Mouse (Mus musculus): Measurements from ENCODE around the gene Iqcf3. TPM values are rescaled to one million over a fixed set of nuclear protein-coding genes. Genes with fewer than 3 reads are reported as not detected.

Gene Iqcf3
- polyA plus RNA-seq, 1 experiment from 2014 or later, result not detected

GRCm38 (mm10) chr9:106566437-106566836 is 5.0 kb upstream of the Iqcf3 start:
- Histone ChIP-seq H3K4me1 (replicated peaks) (0 out of 2 replicates have a peak, but pooled peaks cover 3% of the 10 kb centered on the region), H3K9ac (no peak overlapping the region), H3K27ac (no peak overlapping the region), H3K36me3 (no peaks in the 10 kb centered on the region), H3K9me3 (no peaks in the 10 kb centered on the region), H3K4me2 (replicated peaks) (peak overlapping the region; percentile 26; the same call in 1 of the 2 replicates), H3K4me3 (replicated peaks) (no peak overlapping the region), H3K27me3 (replicated peaks) (no peaks in the 10 kb centered on the region)
- peak; percentile 62; the same call in 1 of the 2 replicates for ATAC-seq
- WGBS, result 45% methylated on average over 11 of the region's 11 CpGs

GRCm38 (mm10) chr9:106564025-106564424 is 2.6 kb upstream of the Iqcf3 start:
- Histone ChIP-seq H3K27ac (no peak overlapping the region), H3K36me3 (no peaks in the 10 kb centered on the region), H3K27me3 (replicated peaks) (no peaks in the 10 kb centered on the region), H3K4me1 (replicated peaks) (0 out of 2 replicates have a peak, but pooled peaks cover 3% of the 10 kb centered on the region), H3K4me2 (replicated peaks) (no peak overlapping the region), H3K4me3 (replicated peaks) (no peak overlapping the region), H3K9me3 (no peaks in the 10 kb centered on the region), H3K9ac (no peak overlapping the region)
- no peak for ATAC-seq
- WGBS, result 74% methylated on average over 8 of the region's 8 CpGs

- Histone ChIP-seq H3K36me3 (no peaks in the 10 kb centered on the region), H3K4me1 (replicated peaks) (0 out of 2 replicates have a peak, but pooled peaks cover 3% of the 10 kb centered on the region), H3K4me2 (replicated peaks) (no peak overlapping the region), H3K4me3 (replicated peaks) (no peak overlapping the region), H3K9me3 (no peaks in the 10 kb centered on the region), H3K27ac (no peak overlapping the region), H3K9ac (no peak overlapping the region), H3K27me3 (replicated peaks) (no peaks in the 10 kb centered on the region)
- ATAC-seq, result no peak
- WGBS, result 89% methylated on average over 11 of the region's 11 CpGs
Measured at GRCm38 (mm10) chr9:106562291-106562690, 860 bp upstream of the Iqcf3 start.

- no peak for ATAC-seq
- Histone ChIP-seq H3K9me3 (no peaks in the 10 kb centered on the region), H3K4me2 (replicated peaks) (no peak overlapping the region), H3K36me3 (no peaks in the 10 kb centered on the region), H3K27ac (no peak overlapping the region), H3K4me3 (replicated peaks) (no peak overlapping the region), H3K9ac (no peak overlapping the region), H3K4me1 (replicated peaks) (no peaks in the 10 kb centered on the region), H3K27me3 (replicated peaks) (no peaks in the 10 kb centered on the region)
- WGBS, result 89% methylated on average over 11 of the region's 11 CpGs
Measured at GRCm38 (mm10) chr9:106534975-106535374, 26.5 kb downstream of the Iqcf3 start.

GRCm38 (mm10) chr9:106534296-106534695 is 27.1 kb downstream of the Iqcf3 start:
- no peak for ATAC-seq
- Histone ChIP-seq H3K9me3 (no peaks in the 10 kb centered on the region), H3K27ac (no peak overlapping the region), H3K27me3 (replicated peaks) (no peaks in the 10 kb centered on the region), H3K4me3 (replicated peaks) (no peak overlapping the region), H3K4me1 (replicated peaks) (no peaks in the 10 kb centered on the region), H3K9ac (no peak overlapping the region), H3K36me3 (no peaks in the 10 kb centered on the region), H3K4me2 (replicated peaks) (no peak overlapping the region)
- WGBS, result 93% methylated on average over 7 of the region's 7 CpGs

GRCm38 (mm10) chr9:106531833-106532232 is 29.6 kb downstream of the Iqcf3 start:
- no peaks in the 10 kb centered on the region for H3K36me3 ChIP-seq
- no peak overlapping the region for H3K4me2 ChIP-seq (replicated peaks)
- H3K9me3 ChIP-seq, result no peaks in the 10 kb centered on the region
- H3K4me1 ChIP-seq (replicated peaks), result no peaks in the 10 kb centered on the region
- no peak overlapping the region for H3K27ac ChIP-seq
- no peak for ATAC-seq
- WGBS, result 24% methylated on average over 3 of the region's 3 CpGs
- no peaks in the 10 kb centered on the region for H3K27me3 ChIP-seq (replicated peaks)
- no peak overlapping the region for H3K9ac ChIP-seq
- H3K4me3 ChIP-seq (replicated peaks), result no peak overlapping the region

GRCm38 (mm10) chr9:106519909-106520308 is 41.5 kb downstream of the Iqcf3 start:
- 61% methylated on average over 8 of the region's 8 CpGs for WGBS
- ATAC-seq, result no peak
- H3K27ac ChIP-seq, result no peak overlapping the region
- H3K27me3 ChIP-seq (replicated peaks), result no peaks in the 10 kb centered on the region
- no peaks in the 10 kb centered on the region for H3K4me1 ChIP-seq (replicated peaks)
- H3K36me3 ChIP-seq, result no peaks in the 10 kb centered on the region
- no peak overlapping the region for H3K4me2 ChIP-seq (replicated peaks)
- H3K4me3 ChIP-seq (replicated peaks), result no peak overlapping the region
- no peaks in the 10 kb centered on the region for H3K9me3 ChIP-seq
- no peak overlapping the region for H3K9ac ChIP-seq

- Histone ChIP-seq H3K36me3 (no peaks in the 10 kb centered on the region), H3K4me1 (replicated peaks) (no peaks in the 10 kb centered on the region), H3K27me3 (replicated peaks) (no peaks in the 10 kb centered on the region), H3K9me3 (no peaks in the 10 kb centered on the region), H3K4me3 (replicated peaks) (no peak overlapping the region), H3K27ac (no peak overlapping the region), H3K4me2 (replicated peaks) (no peak overlapping the region), H3K9ac (no peak overlapping the region)
- WGBS, result 59% methylated on average over 2 of the region's 2 CpGs
- no peak for ATAC-seq
Measured at GRCm38 (mm10) chr9:106519433-106519832, 42.0 kb downstream of the Iqcf3 start.

GRCm38 (mm10) chr9:106514273-106514672 is 47.2 kb downstream of the Iqcf3 start, which contains the start of gene Iqcf5:
Gene Iqcf5 (plus strand): TSS chr9:106514573.
- Histone ChIP-seq H3K4me3 (replicated peaks) (no peak within 1 kb of the TSS), H3K27ac (no peak within 1 kb of the TSS), H3K4me1 (replicated peaks) (no peaks in the 10 kb centered on the region), H3K27me3 (replicated peaks) (no peaks in the 10 kb centered on the region), H3K36me3 (no peaks in the 10 kb centered on the region), H3K9me3 (no peaks in the 10 kb centered on the region), H3K9ac (no peak within 1 kb of the TSS), H3K4me2 (replicated peaks) (no peak within 1 kb of the TSS)
- 87% methylated on average over 4 of the region's 4 CpGs for WGBS
- no peak for ATAC-seq

GRCm38 (mm10) chr9:106513566-106513965 is 47.9 kb downstream of the Iqcf3 start:
- H3K9ac ChIP-seq, result no peak overlapping the region
- no peaks in the 10 kb centered on the region for H3K9me3 ChIP-seq
- no peaks in the 10 kb centered on the region for H3K36me3 ChIP-seq
- WGBS, result 81% methylated on average over 6 of the region's 6 CpGs
- ATAC-seq, result no peak
- H3K27ac ChIP-seq, result no peak overlapping the region
- H3K4me1 ChIP-seq (replicated peaks), result no peaks in the 10 kb centered on the region
- no peak overlapping the region for H3K4me3 ChIP-seq (replicated peaks)
- H3K27me3 ChIP-seq (replicated peaks), result no peaks in the 10 kb centered on the region
- H3K4me2 ChIP-seq (replicated peaks), result no peak overlapping the region

- WGBS, result 56% methylated on average over 13 of the region's 13 CpGs
- no peak overlapping the region for H3K4me3 ChIP-seq (replicated peaks)
- ATAC-seq, result no peak
- no peaks in the 10 kb centered on the region for H3K36me3 ChIP-seq
- H3K9me3 ChIP-seq, result no peaks in the 10 kb centered on the region
- no peaks in the 10 kb centered on the region for H3K4me1 ChIP-seq (replicated peaks)
- H3K4me2 ChIP-seq (replicated peaks), result no peak overlapping the region
- H3K9ac ChIP-seq, result no peak overlapping the region
- H3K27me3 ChIP-seq (replicated peaks), result no peaks in the 10 kb centered on the region
- no peak overlapping the region for H3K27ac ChIP-seq
Measured at GRCm38 (mm10) chr9:106512729-106513450, 48.5 kb downstream of the Iqcf3 start.

GRCm38 (mm10) chr9:106509356-106509755 is 52.1 kb downstream of the Iqcf3 start:
- Histone ChIP-seq H3K4me1 (replicated peaks) (no peaks in the 10 kb centered on the region), H3K9ac (no peak overlapping the region), H3K27ac (no peak overlapping the region), H3K36me3 (no peaks in the 10 kb centered on the region), H3K27me3 (replicated peaks) (no peaks in the 10 kb centered on the region), H3K4me2 (replicated peaks) (no peak overlapping the region), H3K9me3 (no peaks in the 10 kb centered on the region), H3K4me3 (replicated peaks) (no peak overlapping the region)
- 91% methylated on average over 10 of the region's 10 CpGs for WGBS
- ATAC-seq, result no peak

- WGBS, result 70% methylated on average over 6 of the region's 6 CpGs
- Histone ChIP-seq H3K27ac (no peak overlapping the region), H3K36me3 (no peaks in the 10 kb centered on the region), H3K9me3 (no peaks in the 10 kb centered on the region), H3K4me3 (replicated peaks) (no peak overlapping the region), H3K4me1 (replicated peaks) (no peaks in the 10 kb centered on the region), H3K9ac (no peak overlapping the region), H3K27me3 (replicated peaks) (no peaks in the 10 kb centered on the region), H3K4me2 (replicated peaks) (no peak overlapping the region)
- no peak for ATAC-seq
Measured at GRCm38 (mm10) chr9:106504246-106504645, 57.2 kb downstream of the Iqcf3 start.
